Comparison of ENCODE assay signal across 9 mouse cellular contexts in genomic region chr13:76484086-76484709, GRCm38 (mm10).
DNase-seq lines count a peak whose midpoint lies in the region; ATAC-seq and TF ChIP-seq lines count a peak whose summit lies in the region.
"Had no signal": no experiment of that assay in that cellular context is flagged by ENCODE, and none has a peak within 500 bp of the region (broad histone marks: within the 10 kb centered on the region; RNA-seq: fewer than 3 reads in every experiment).

No protein-coding gene starts in this region.

- H3K27ac ChIP-seq in limb, embryonic 14.5 days (replicated peaks; ENCODE audit: low read depth, low read length): no peak overlapping the region
- H3K27ac ChIP-seq in limb, embryonic 10.5 days: no peak overlapping the region
- H3K27ac ChIP-seq in hindbrain, embryonic 14.5 days: no peak overlapping the region
- H3K27ac ChIP-seq: limb, embryonic 13.5 days had no signal

- H3K4me2 ChIP-seq in limb, embryonic 14.5 days (replicated peaks; ENCODE audit: low read depth, low read length, severe bottlenecking): no peak overlapping the region
- no peak overlapping the region for H3K4me2 ChIP-seq in hindbrain, embryonic 14.5 days (replicated peaks)
- H3K4me2 ChIP-seq: limb, embryonic 13.5 days had no signal

- no peaks in the 10 kb centered on the region for H3K9me3 ChIP-seq in limb, embryonic 14.5 days (ENCODE audit: control insufficient read depth, low read length)
- no peaks in the 10 kb centered on the region for H3K9me3 ChIP-seq in limb, embryonic 10.5 days (replicated peaks)
- H3K9me3 ChIP-seq in hindbrain, embryonic 14.5 days (ENCODE audit: control insufficient read depth, low read length): no peaks in the 10 kb centered on the region
- H3K9me3 ChIP-seq: limb, embryonic 13.5 days had no signal

- no peak overlapping the region for H3K9ac ChIP-seq in limb, embryonic 14.5 days (ENCODE audit: low read depth, low read length, severe bottlenecking)
- no peak overlapping the region for H3K9ac ChIP-seq in hindbrain, embryonic 14.5 days
- H3K9ac ChIP-seq: limb, embryonic 13.5 days had no signal

- peak; percentile 34; the same call in 1 of the 2 replicates for ATAC-seq in limb, embryonic 14.5 days (ENCODE audit: low FRiP score, low read depth)
- ATAC-seq in hindbrain, embryonic 14.5 days (ENCODE audit: low FRiP score): peak; percentile 77
- ATAC-seq in megakaryocyte progenitor cell, adult 5-6 weeks (replicated peaks; ENCODE audit: poor library complexity): peak; percentile 72

- H3K4me1 ChIP-seq in limb, embryonic 14.5 days (ENCODE audit: control insufficient read depth, insufficient read depth, low read length): no peaks in the 10 kb centered on the region
- H3K4me1 ChIP-seq in limb, embryonic 10.5 days: no peaks in the 10 kb centered on the region
- H3K4me1 ChIP-seq in hindbrain, embryonic 14.5 days (replicated peaks; ENCODE audit: control insufficient read depth, insufficient read depth, low read length): peaks cover 5% of the 10 kb centered on the region; the same call in 1 of the 2 replicates

- 8% methylated on average over 2 of the region's 2 CpGs for WGBS in limb, embryonic 14.5 days
- WGBS in limb, embryonic 10.5 days: 82% methylated on average over 2 of the region's 2 CpGs
- 31% methylated on average over 2 of the region's 2 CpGs for WGBS in hindbrain, embryonic 14.5 days

- DNase-seq in limb, embryonic 14.5 days (ENCODE audit: low spot score): peak; percentile 17
- no peak for DNase-seq in limb, embryonic 10.5 days (ENCODE audit: low spot score)
- peak; percentile 37 to 43 for DNase-seq in cerebellum, postnatal 10 days
- peak; percentile 62 for DNase-seq in hindbrain, embryonic 14.5 days (ENCODE audit: low spot score)
- DNase-seq in embryo, embryonic 10 days (ENCODE audit: low spot score): no peak
- no peak for DNase-seq in thymus, postnatal 4 days
- DNase-seq in left cerebral cortex, adult 8-10 months (ENCODE audit: low spot score in 2 of 2): no peak

- H3K4me3 ChIP-seq in limb, embryonic 14.5 days (replicated peaks; ENCODE audit: low read length): no peak overlapping the region
- no peak overlapping the region for H3K4me3 ChIP-seq in limb, embryonic 10.5 days
- no peak overlapping the region for H3K4me3 ChIP-seq in hindbrain, embryonic 14.5 days (replicated peaks; ENCODE audit: low read length)
- H3K4me3 ChIP-seq: limb, embryonic 13.5 days had no signal

- H3K36me3 ChIP-seq in limb, embryonic 14.5 days (ENCODE audit: control insufficient read depth, insufficient read depth, low read length): no peaks in the 10 kb centered on the region
- no peaks in the 10 kb centered on the region for H3K36me3 ChIP-seq in limb, embryonic 10.5 days
- no peaks in the 10 kb centered on the region for H3K36me3 ChIP-seq in hindbrain, embryonic 14.5 days (replicated peaks; ENCODE audit: control insufficient read depth, insufficient read depth)
- H3K36me3 ChIP-seq: limb, embryonic 13.5 days had no signal

- H3K27me3 ChIP-seq in limb, embryonic 14.5 days (ENCODE audit: control insufficient read depth, insufficient read depth, low read length): no peaks in the 10 kb centered on the region
- H3K27me3 ChIP-seq in limb, embryonic 10.5 days (ENCODE audit: low read depth, poor library complexity, severe bottlenecking): no peaks in the 10 kb centered on the region
- no peaks in the 10 kb centered on the region for H3K27me3 ChIP-seq in hindbrain, embryonic 14.5 days (ENCODE audit: control insufficient read depth, insufficient read depth, low read length)
- H3K27me3 ChIP-seq: limb, embryonic 13.5 days had no signal

- TF ChIP-seq POLR2A in limb, embryonic 14.5 days (IDR thresholded peaks at IDR 0.05; ENCODE audit: borderline replicate concordance, extremely low read depth, insufficient read depth, insufficient read length): no peak

Comparison
In these comparisons a context has a peak if more than half of its experiments do, and no peak if none do; other contexts are left out.
1. DNase-seq: peak in limb, embryonic 14.5 days (single experiment), cerebellum, postnatal 10 days (2 of 2) and hindbrain, embryonic 14.5 days (single experiment); none in limb, embryonic 10.5 days (single experiment), embryo, embryonic 10 days (single experiment), thymus, postnatal 4 days (single experiment) and left cerebral cortex, adult 8-10 months (0 of 2).
2. Peak in every context shown above with its lines, with median percentiles within 50 percentile points of each other: ATAC-seq.